Mouse (Mus musculus) liver, embryonic 14.5 days (tissue): ENCODE data around the gene Pfas.

Experiments
- CTCF ChIP-seq: IDR thresholded peaks from 2 replicates; pipeline ENCODE4 v1.5.1; 2016; ENCODE audit warnings: antibody characterized with exemption, low read depth, control low read depth
- EP300 ChIP-seq: IDR thresholded peaks from 2 replicates; pipeline ENCODE4 v1.6.1; 2016; ENCODE audit warnings: antibody characterized with exemption, low read depth

GRCm38 (mm10) chr11:69050748-69051147 is 42.5 kb upstream of the Pfas start:
- TF ChIP-seq CTCF: no peak
- TF ChIP-seq EP300: no peak
